Mouse (Mus musculus) hindbrain, embryonic 14.5 days (tissue): Measurements from ENCODE around the gene Smad5. TPM values are rescaled to one million over a fixed set of nuclear protein-coding genes. Genes with fewer than 3 reads are reported as not detected.

Experiments used
- ATAC-seq: fragments of 200-750 bp; cut with Nextera tagmentation; 2 replicates; pipeline ENCODE4 v1.8.0; 2017; ENCODE audit warnings: moderate number of reproducible peaks, mild to moderate bottlenecking, moderate TSS enrichment, moderate library complexity; ENCODE audit not compliant: low FRiP score
- DNase-seq: peaks from one replicate; pipeline ENCODE4 v3.0.0-alpha.2; 2015; ENCODE audit warnings: low spot score
- H3K27ac ChIP-seq: fragments of 300-500 bp; sonication (generic); 2 replicates; pipeline ENCODE4 v1.5.1; 2014; ENCODE audit warnings: mild to moderate bottlenecking, moderate library complexity
- H3K27me3 ChIP-seq: fragments of 300-500 bp; sonication (generic); 2 replicates; pipeline ENCODE4 v1.6.1; 2014; ENCODE audit warnings: mild to moderate bottlenecking, low read length, mixed read lengths; ENCODE audit not compliant: control insufficient read depth, insufficient read depth
- H3K36me3 ChIP-seq: fragments of 300-500 bp; sonication (generic); replicated peaks from 2 replicates; pipeline ENCODE4 v1.6.1; 2014; ENCODE audit not compliant: control insufficient read depth, insufficient read depth
- H3K4me1 ChIP-seq: fragments of 300-500 bp; sonication (generic); replicated peaks from 2 replicates; pipeline ENCODE4 v1.6.1; 2014; ENCODE audit warnings: antibody characterized with exemption, low read length, mixed read lengths; ENCODE audit not compliant: control insufficient read depth, insufficient read depth
- H3K4me2 ChIP-seq: fragments of 300-500 bp; sonication (generic); replicated peaks from 2 replicates; pipeline ENCODE4 v1.6.1; 2014; ENCODE audit warnings: mild to moderate bottlenecking, moderate library complexity
- H3K4me3 ChIP-seq: fragments of 300-500 bp; sonication (generic); replicated peaks from 2 replicates; pipeline ENCODE4 v1.5.1; 2014; ENCODE audit warnings: mild to moderate bottlenecking, low read length
- H3K9ac ChIP-seq: fragments of 300-500 bp; sonication (generic); 2 replicates; pipeline ENCODE4 v1.6.1; 2014
- H3K9me3 ChIP-seq: fragments of 300-500 bp; sonication (generic); 2 replicates; pipeline ENCODE4 v1.6.1; 2016; ENCODE audit warnings: low read length; ENCODE audit not compliant: control insufficient read depth
- WGBS: fragments of 180-500 bp; shearing (Covaris S2); extraction: QIAGEN DNeasy Blood & Tissue Kit; methylation state at CpG from one replicate; pipeline ENCODE4 v1.1.7; 2014; 5-methylcytosine and 5-hydroxymethylcytosine counted together
- polyA plus RNA-seq: library from polyadenylated mRNA; unstranded; fragments of >200 nt; fragmentation: Nextera tagmentation; extraction: Ambion mirVana; gene quantifications from 2 replicates; pipeline ENCODE4 v1.2.1, GENCODE M21; 2014

Smad5 gene
- polyA plus RNA-seq, 1 experiment from 2014 or later: 32.3 TPM

GRCm38 (mm10) chr13:56757201-56757600, 54.4 kb downstream of the Smad5 start:
- H3K36me3 ChIP-seq: no peaks in the 10 kb centered on the region
- ATAC-seq: no peak
- DNase-seq: no peak
- H3K4me1 ChIP-seq: peaks cover 8% of the 10 kb centered on the region
- no peak overlapping the region for H3K4me2 ChIP-seq
- 68% methylated on average over 11 of the region's 12 CpGs for WGBS
- peaks cover 38% of the 10 kb centered on the region for H3K27me3 ChIP-seq
- H3K4me3 ChIP-seq: no peak overlapping the region
- no peaks in the 10 kb centered on the region for H3K9me3 ChIP-seq
- no peak overlapping the region for H3K27ac ChIP-seq
- no peak overlapping the region for H3K9ac ChIP-seq

- H3K9ac ChIP-seq: no peak overlapping the region
- no peak overlapping the region for H3K4me2 ChIP-seq
- ATAC-seq: no peak
- no peak overlapping the region for H3K27ac ChIP-seq
- H3K4me1 ChIP-seq: no peaks in the 10 kb centered on the region; the same call in 1 of the 2 replicates
- H3K27me3 ChIP-seq: peaks cover 27% of the 10 kb centered on the region
- H3K9me3 ChIP-seq: no peaks in the 10 kb centered on the region
- peak; percentile 67 for DNase-seq
- no peaks in the 10 kb centered on the region for H3K36me3 ChIP-seq
- H3K4me3 ChIP-seq: no peak overlapping the region
- WGBS: 24% methylated on average over 6 of the region's 6 CpGs
Measured at GRCm38 (mm10) chr13:56758492-56758891, 55.7 kb downstream of the Smad5 start.

GRCm38 (mm10) chr13:56762446-56763229, 59.8 kb downstream of the Smad5 start:
- Histone ChIP-seq H3K27ac (0 out of 2 replicates have a peak overlapping the region, but pooled peaks have one; percentile 29), H3K36me3 (no peaks in the 10 kb centered on the region), H3K4me1 (peaks cover 11% of the 10 kb centered on the region), H3K9ac (no peak overlapping the region), H3K4me3 (no peak overlapping the region), H3K4me2 (no peak overlapping the region), H3K9me3 (no peaks in the 10 kb centered on the region), H3K27me3 (no peaks in the 10 kb centered on the region)
- 36% methylated on average over 13 of the region's 13 CpGs for WGBS
- DNase-seq (no peak), ATAC-seq (no peak)

GRCm38 (mm10) chr13:56765284-56766032, 62.6 kb downstream of the Smad5 start:
- H3K4me3 ChIP-seq: no peak overlapping the region
- no peak overlapping the region for H3K27ac ChIP-seq
- no peaks in the 10 kb centered on the region for H3K9me3 ChIP-seq
- no peaks in the 10 kb centered on the region for H3K36me3 ChIP-seq
- H3K4me2 ChIP-seq: peak overlapping the region; percentile 22; the same call in 1 of the 2 replicates
- H3K9ac ChIP-seq: no peak overlapping the region; the same call in 1 of the 2 replicates
- no peak for ATAC-seq
- no peak for DNase-seq
- peaks cover 17% of the 10 kb centered on the region for H3K4me1 ChIP-seq
- WGBS: 51% methylated on average over 25 of the region's 25 CpGs
- H3K27me3 ChIP-seq: no peaks in the 10 kb centered on the region

- H3K9ac ChIP-seq: no peak overlapping the region
- 41% methylated on average over 5 of the region's 5 CpGs for WGBS
- ATAC-seq (no peak), DNase-seq (no peak)
- no peaks in the 10 kb centered on the region for H3K9me3 ChIP-seq
- no peak overlapping the region for H3K27ac ChIP-seq
- H3K27me3 ChIP-seq: no peaks in the 10 kb centered on the region
- peaks cover 17% of the 10 kb centered on the region for H3K4me1 ChIP-seq
- H3K4me3 ChIP-seq: no peak overlapping the region
- no peak overlapping the region for H3K4me2 ChIP-seq
- H3K36me3 ChIP-seq: no peaks in the 10 kb centered on the region
Measured at GRCm38 (mm10) chr13:56766211-56766610, 63.4 kb downstream of the Smad5 start.

- H3K9me3 ChIP-seq: no peaks in the 10 kb centered on the region
- H3K4me2 ChIP-seq: no peak overlapping the region
- DNase-seq: no peak
- ATAC-seq: no peak
- no peaks in the 10 kb centered on the region for H3K27me3 ChIP-seq
- H3K4me3 ChIP-seq: no peak overlapping the region
- H3K36me3 ChIP-seq: no peaks in the 10 kb centered on the region
- peaks cover 26% of the 10 kb centered on the region for H3K4me1 ChIP-seq
- no peak overlapping the region for H3K27ac ChIP-seq
- 31% methylated on average over 4 of the region's 4 CpGs for WGBS
- H3K9ac ChIP-seq: no peak overlapping the region
Measured at GRCm38 (mm10) chr13:56769431-56769830, 66.6 kb downstream of the Smad5 start.

GRCm38 (mm10) chr13:56770136-56770578, 67.3 kb downstream of the Smad5 start:
- Histone ChIP-seq H3K36me3 (no peaks in the 10 kb centered on the region), H3K4me2 (no peak overlapping the region), H3K9me3 (no peaks in the 10 kb centered on the region), H3K4me3 (no peak overlapping the region), H3K27me3 (no peaks in the 10 kb centered on the region), H3K9ac (no peak overlapping the region), H3K27ac (no peak overlapping the region), H3K4me1 (peaks cover 33% of the 10 kb centered on the region)
- DNase-seq (no peak), ATAC-seq (peak; percentile 47; the same call in 1 of the 2 replicates)
- WGBS: 35% methylated on average over 1 of the region's 1 CpGs

GRCm38 (mm10) chr13:56770786-56771185, 68.0 kb downstream of the Smad5 start:
- 63% methylated on average over 5 of the region's 5 CpGs for WGBS
- H3K27ac ChIP-seq: no peak overlapping the region

GRCm38 (mm10) chr13:56772592-56772991, 69.8 kb downstream of the Smad5 start:
- H3K27ac ChIP-seq: no peak overlapping the region
- H3K9ac ChIP-seq: no peak overlapping the region
- no peaks in the 10 kb centered on the region for H3K9me3 ChIP-seq
- no peak overlapping the region for H3K4me3 ChIP-seq
- ATAC-seq: no peak
- H3K4me2 ChIP-seq: no peak overlapping the region
- H3K4me1 ChIP-seq: peaks cover 22% of the 10 kb centered on the region
- H3K36me3 ChIP-seq: no peaks in the 10 kb centered on the region
- H3K27me3 ChIP-seq: no peaks in the 10 kb centered on the region
- 58% methylated on average over 3 of the region's 3 CpGs for WGBS
- no peak for DNase-seq

More at GRCm38 (mm10) chr13:56770786-56771185, 68.0 kb downstream of the Smad5 start:
- H3K27me3 ChIP-seq: no peaks in the 10 kb centered on the region
- no peak for DNase-seq
- H3K4me1 ChIP-seq: peaks cover 27% of the 10 kb centered on the region
- no peaks in the 10 kb centered on the region for H3K9me3 ChIP-seq
- no peak overlapping the region for H3K9ac ChIP-seq
- ATAC-seq: no peak
- no peaks in the 10 kb centered on the region for H3K36me3 ChIP-seq
- no peak overlapping the region for H3K4me2 ChIP-seq
- H3K4me3 ChIP-seq: no peak overlapping the region
